Mouse (Mus musculus): ENCODE measurements around the gene Stox2.

The Stox2 gene

GRCm38 (mm10) chr8:47243016-47243630 lies 203.0 kb downstream of the Stox2 start:
- DNase-seq (ENCODE audit: low read depth, low spot score): no peak

GRCm38 (mm10) chr8:47242207-47243004 lies 203.8 kb downstream of the Stox2 start:
- DNase-seq (ENCODE audit: low read depth, low spot score): peak; percentile 72

GRCm38 (mm10) chr8:47241421-47242078 lies 204.6 kb downstream of the Stox2 start:
- DNase-seq (ENCODE audit: low read depth, low spot score): no peak

GRCm38 (mm10) chr8:47240871-47241270 lies 205.3 kb downstream of the Stox2 start:
- DNase-seq (ENCODE audit: low read depth, low spot score): no peak

- no peak for DNase-seq (ENCODE audit: low read depth, low spot score)
Measured at GRCm38 (mm10) chr8:47240266-47240665, 205.9 kb downstream of the Stox2 start.

- no peak for DNase-seq (ENCODE audit: low read depth, low spot score)
Measured at GRCm38 (mm10) chr8:47232081-47232480, 214.1 kb downstream of the Stox2 start.

- no peak for DNase-seq (ENCODE audit: low read depth, low spot score)
Measured at GRCm38 (mm10) chr8:47230057-47230456, 216.1 kb downstream of the Stox2 start.

- DNase-seq (ENCODE audit: low read depth, low spot score): no peak
Measured at GRCm38 (mm10) chr8:47221851-47222250, 224.3 kb downstream of the Stox2 start.

GRCm38 (mm10) chr8:47221191-47221590 lies 225.0 kb downstream of the Stox2 start:
- no peak for DNase-seq (ENCODE audit: low read depth, low spot score)

GRCm38 (mm10) chr8:47220390-47220789 lies 225.8 kb downstream of the Stox2 start:
- DNase-seq (ENCODE audit: low read depth, low spot score): no peak

- DNase-seq (ENCODE audit: low read depth, low spot score): no peak
Measured at GRCm38 (mm10) chr8:47218536-47218935, 227.6 kb downstream of the Stox2 start.

- no peak for DNase-seq (ENCODE audit: low read depth, low spot score)
Measured at GRCm38 (mm10) chr8:47218021-47218420, 228.1 kb downstream of the Stox2 start.

- no peak for DNase-seq (ENCODE audit: low read depth, low spot score)
Measured at GRCm38 (mm10) chr8:47212124-47212523, 234.0 kb downstream of the Stox2 start.

GRCm38 (mm10) chr8:47211226-47211625 lies 234.9 kb downstream of the Stox2 start:
- DNase-seq (ENCODE audit: low read depth, low spot score): no peak

- DNase-seq (ENCODE audit: low read depth, low spot score): no peak
Measured at GRCm38 (mm10) chr8:47208246-47208645, 237.9 kb downstream of the Stox2 start.

GRCm38 (mm10) chr8:47206640-47207237 lies 239.4 kb downstream of the Stox2 start:
- DNase-seq (ENCODE audit: low read depth, low spot score): no peak

GRCm38 (mm10) chr8:47205472-47205871 lies 240.7 kb downstream of the Stox2 start:
- no peak for DNase-seq (ENCODE audit: low read depth, low spot score)

GRCm38 (mm10) chr8:47196391-47196790 lies 249.8 kb downstream of the Stox2 start:
- no peak for DNase-seq (ENCODE audit: low read depth, low spot score)

- no peak for DNase-seq (ENCODE audit: low read depth, low spot score)
Measured at GRCm38 (mm10) chr8:47193321-47193996, 252.7 kb downstream of the Stox2 start.

- DNase-seq (ENCODE audit: low read depth, low spot score): no peak
Measured at GRCm38 (mm10) chr8:47191444-47192365, 254.5 kb downstream of the Stox2 start.

GRCm38 (mm10) chr8:47185396-47185795 lies 260.8 kb downstream of the Stox2 start:
- DNase-seq (ENCODE audit: low read depth, low spot score): no peak
